Mouse (Mus musculus) heart, embryonic 16.5 days (tissue): ENCODE measurements around the gene Fmn2. TPM values are rescaled to one million over a fixed set of nuclear protein-coding genes. Genes with fewer than 3 reads are reported as not detected.

Source experiments
- ATAC-seq: fragments of 200-750 bp; cut with Nextera tagmentation; replicated peaks from 2 replicates; pipeline ENCODE4 v1.8.0; 2017; ENCODE audit warnings: moderate number of reproducible peaks; ENCODE audit not compliant: insufficient read depth, low FRiP score; ENCODE audit errors: extremely low read depth
- H3K27ac ChIP-seq: fragments of 300-500 bp; sonication (generic); 2 replicates; pipeline ENCODE4 v1.5.1; 2014; ENCODE audit warnings: mild to moderate bottlenecking, low read length, control low read depth, moderate library complexity
- H3K27me3 ChIP-seq: fragments of 300-500 bp; sonication (generic); 2 replicates; pipeline ENCODE4 v1.6.1; 2014; ENCODE audit warnings: low read length, mixed read lengths; ENCODE audit not compliant: control insufficient read depth, insufficient read depth
- H3K36me3 ChIP-seq: fragments of 300-500 bp; sonication (generic); 2 replicates; pipeline ENCODE4 v1.6.1; 2014; ENCODE audit not compliant: control insufficient read depth, insufficient read depth
- H3K4me1 ChIP-seq: fragments of 300-500 bp; sonication (generic); 2 replicates; pipeline ENCODE4 v1.6.1; 2014; ENCODE audit warnings: low read length, mixed read lengths; ENCODE audit not compliant: control insufficient read depth, insufficient read depth
- H3K4me2 ChIP-seq: fragments of 300-500 bp; sonication (generic); 2 replicates; pipeline ENCODE4 v1.6.1; 2014; ENCODE audit warnings: low read depth, mild to moderate bottlenecking, control low read depth, low read length
- H3K4me3 ChIP-seq: fragments of 300-500 bp; sonication (generic); 2 replicates; pipeline ENCODE4 v1.5.1; 2014; ENCODE audit warnings: mild to moderate bottlenecking, control low read depth, low read length
- H3K9ac ChIP-seq: fragments of 300-500 bp; sonication (generic); 2 replicates; pipeline ENCODE4 v1.6.1; 2014; ENCODE audit warnings: low read length, control low read depth
- H3K9me3 ChIP-seq: fragments of 300-500 bp; sonication (generic); replicated peaks from 2 replicates; pipeline ENCODE4 v1.6.1; 2016; ENCODE audit warnings: low read length; ENCODE audit not compliant: control insufficient read depth
- WGBS: fragments of 180-500 bp; shearing (Covaris S2); extraction: QIAGEN DNeasy Blood & Tissue Kit; methylation state at CpG from one replicate; pipeline ENCODE4 v1.1.7; 2014; 5-methylcytosine and 5-hydroxymethylcytosine counted together
- polyA plus RNA-seq: library from polyadenylated mRNA; unstranded; fragments of >200 nt; fragmentation: Nextera tagmentation; extraction: Ambion mirVana; gene quantifications from 2 replicates; pipeline ENCODE4 v1.2.1, GENCODE M21; 2015

The Fmn2 gene
- polyA plus RNA-seq, 1 experiment from 2014 or later, result 0.25 TPM

DNA sequence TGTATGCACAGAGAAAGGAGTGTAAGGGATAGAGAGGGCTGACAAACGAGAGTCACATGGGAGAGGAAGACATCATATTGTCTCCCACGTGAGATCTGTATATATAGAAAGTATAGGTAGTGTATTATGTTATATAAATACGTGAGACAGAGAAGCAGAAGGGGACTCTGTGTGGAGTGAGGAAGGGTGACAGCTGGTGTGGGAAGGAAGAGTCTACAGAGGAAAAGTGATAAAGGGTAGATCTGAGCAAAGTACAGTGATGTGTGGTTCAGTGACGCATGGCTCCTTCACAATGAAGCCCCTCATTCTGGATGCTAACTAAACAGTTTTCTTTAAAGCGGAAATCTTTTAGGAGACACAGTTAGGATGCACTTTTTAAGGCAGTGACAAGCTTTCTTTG lies 46.7 kb downstream of the Fmn2 start:
- 76% methylated on average over 5 of the region's 5 CpGs for WGBS
- Histone ChIP-seq H3K27me3 (no peaks in the 10 kb centered on the region), H3K27ac (no peak overlapping the region), H3K4me3 (no peak overlapping the region), H3K4me1 (no peaks in the 10 kb centered on the region), H3K9ac (no peak overlapping the region), H3K4me2 (no peak overlapping the region), H3K36me3 (no peaks in the 10 kb centered on the region), H3K9me3 (no peaks in the 10 kb centered on the region)
- no peak for ATAC-seq

DNA sequence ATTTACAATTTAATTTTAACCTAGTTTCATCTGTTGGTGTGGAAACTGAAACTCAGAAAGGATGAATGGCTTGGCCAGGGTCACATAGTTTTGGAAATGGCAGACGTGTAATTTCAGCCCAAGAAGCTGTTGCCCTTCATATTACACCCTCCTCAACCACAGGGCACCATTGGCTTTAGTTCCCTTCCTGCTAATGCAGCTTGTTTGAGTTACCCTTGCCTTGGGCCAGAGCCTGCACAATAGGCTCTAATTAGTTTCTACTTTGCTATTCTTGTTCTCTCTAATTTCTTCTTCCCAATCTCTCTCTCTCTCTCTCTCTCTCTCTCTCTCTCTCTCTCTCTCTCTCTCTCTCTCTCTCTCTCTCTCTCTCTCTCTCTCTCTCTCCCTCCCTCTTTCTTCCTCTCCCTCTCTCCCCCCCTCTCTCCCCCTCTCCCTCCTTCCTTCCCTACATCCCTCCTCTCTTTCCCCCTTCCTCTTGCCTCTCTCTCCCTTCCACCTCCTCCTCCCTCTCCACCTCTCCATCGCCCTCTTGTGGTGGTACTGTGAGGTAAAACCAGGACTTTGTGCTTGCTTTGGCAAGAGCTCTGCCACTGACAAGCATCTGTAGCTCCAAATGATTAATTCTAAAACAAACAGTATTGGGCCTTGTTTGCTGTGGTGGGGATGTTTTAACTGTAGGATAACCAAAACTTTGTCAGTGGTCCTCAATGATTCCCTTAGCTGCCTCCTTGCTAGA lies 51.8 kb downstream of the Fmn2 start:
- Histone ChIP-seq H3K36me3 (no peaks in the 10 kb centered on the region), H3K4me1 (no peaks in the 10 kb centered on the region; the same call in 1 of the 2 replicates), H3K9ac (no peak overlapping the region), H3K9me3 (no peaks in the 10 kb centered on the region), H3K4me2 (no peak overlapping the region), H3K27me3 (no peaks in the 10 kb centered on the region), H3K27ac (no peak overlapping the region), H3K4me3 (no peak overlapping the region)
- 29% methylated on average over 2 of the region's 2 CpGs for WGBS
- ATAC-seq, result no peak

DNA sequence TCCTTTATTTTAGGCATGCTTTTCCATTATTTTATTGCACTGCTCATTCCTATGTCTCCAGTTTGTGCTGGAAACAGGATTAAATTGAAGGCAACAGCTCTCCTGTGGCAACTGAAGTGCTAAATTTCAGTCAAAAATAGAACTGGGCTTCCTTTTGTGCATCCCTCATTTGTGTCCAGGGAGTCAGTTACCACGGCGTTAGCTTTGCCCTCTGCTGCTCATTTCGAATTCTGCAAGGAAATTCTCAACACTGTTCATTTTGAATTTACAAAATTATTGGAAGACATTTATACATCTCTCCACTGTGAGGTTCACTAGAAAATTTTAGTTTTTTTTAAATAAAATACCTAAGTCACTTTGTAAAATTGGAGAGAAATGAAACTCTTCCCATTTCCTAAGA lies 53.8 kb downstream of the Fmn2 start:
- no peaks in the 10 kb centered on the region for H3K27me3 ChIP-seq
- H3K4me2 ChIP-seq, result no peak overlapping the region
- H3K27ac ChIP-seq, result no peak overlapping the region
- 88% methylated on average over 3 of the region's 3 CpGs for WGBS
- no peak overlapping the region for H3K4me3 ChIP-seq
- no peaks in the 10 kb centered on the region; the same call in 1 of the 2 replicates for H3K4me1 ChIP-seq
- H3K9me3 ChIP-seq, result no peaks in the 10 kb centered on the region
- H3K36me3 ChIP-seq, result no peaks in the 10 kb centered on the region
- no peak overlapping the region for H3K9ac ChIP-seq
- ATAC-seq, result no peak

DNA sequence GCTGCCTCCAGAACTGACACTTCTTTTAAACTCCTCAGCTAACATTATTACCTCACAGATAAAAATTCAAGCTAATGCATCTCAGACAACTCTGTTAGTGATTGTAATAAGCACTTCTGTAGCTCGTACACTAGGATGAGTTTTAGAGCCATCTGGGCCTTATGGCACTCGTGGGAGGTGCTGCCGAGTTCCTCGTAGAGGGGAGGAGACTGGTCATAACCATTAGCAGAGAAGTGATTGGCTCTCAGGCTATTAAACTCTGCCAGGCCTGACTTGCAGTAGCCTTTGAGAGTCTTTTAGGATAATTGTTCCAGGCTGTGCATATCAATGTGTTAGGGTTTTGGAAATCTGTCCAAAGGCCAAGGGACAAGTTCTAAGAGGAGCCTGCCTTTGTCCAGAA lies 55.6 kb downstream of the Fmn2 start:
- no peak overlapping the region for H3K27ac ChIP-seq
- no peaks in the 10 kb centered on the region; the same call in 1 of the 2 replicates for H3K4me1 ChIP-seq
- no peaks in the 10 kb centered on the region for H3K36me3 ChIP-seq
- 62% methylated on average over 4 of the region's 4 CpGs for WGBS
- no peak for ATAC-seq
- no peaks in the 10 kb centered on the region for H3K27me3 ChIP-seq
- H3K9ac ChIP-seq, result no peak overlapping the region
- H3K4me2 ChIP-seq, result no peak overlapping the region
- no peaks in the 10 kb centered on the region for H3K9me3 ChIP-seq
- H3K4me3 ChIP-seq, result no peak overlapping the region

DNA sequence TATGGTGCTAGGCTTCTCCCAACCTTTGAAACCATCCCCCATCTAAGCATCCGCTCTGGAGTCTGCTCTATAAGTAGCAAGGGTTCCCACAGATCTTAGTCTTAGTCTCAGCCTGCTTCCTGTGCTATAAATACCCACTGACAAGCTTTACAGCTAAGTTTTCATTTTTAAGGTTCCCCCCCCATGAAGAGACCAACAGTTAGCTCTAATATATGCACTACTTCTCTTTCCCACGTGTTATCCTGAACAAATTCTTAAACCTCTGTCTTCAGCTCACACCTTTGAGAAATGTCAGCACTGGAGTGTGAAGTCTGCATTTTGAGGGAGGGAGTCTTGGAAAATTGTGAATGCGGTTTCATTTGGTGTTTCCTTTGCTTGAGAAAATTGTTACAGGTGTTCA lies 56.2 kb downstream of the Fmn2 start:
- no peak for ATAC-seq

DNA sequence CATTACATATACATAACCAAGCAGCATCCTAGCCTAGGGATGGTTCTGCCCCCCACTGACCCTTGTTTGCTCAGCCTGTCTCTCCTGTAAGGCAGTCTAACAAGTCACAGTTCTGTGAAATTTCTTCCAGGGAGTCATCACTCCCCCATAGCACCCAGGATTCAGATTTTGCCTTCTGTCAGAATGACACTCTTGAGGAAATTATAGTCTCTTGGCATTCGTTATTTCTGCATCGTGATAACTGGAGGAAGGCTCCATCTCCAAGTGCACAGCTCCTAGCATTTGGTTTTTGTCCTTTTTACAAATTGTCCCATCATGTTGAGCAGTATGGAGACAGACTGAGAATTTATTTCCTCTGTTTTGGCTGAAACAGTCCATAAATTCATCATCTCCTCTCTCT lies 56.9 kb downstream of the Fmn2 start:
- no peaks in the 10 kb centered on the region for H3K27me3 ChIP-seq
- no peak overlapping the region for H3K4me2 ChIP-seq
- H3K9me3 ChIP-seq, result no peaks in the 10 kb centered on the region
- no peak overlapping the region for H3K9ac ChIP-seq
- no peaks in the 10 kb centered on the region for H3K36me3 ChIP-seq
- H3K27ac ChIP-seq, result no peak overlapping the region
- ATAC-seq, result no peak
- H3K4me1 ChIP-seq, result no peaks in the 10 kb centered on the region; the same call in 1 of the 2 replicates
- no peak overlapping the region for H3K4me3 ChIP-seq
- WGBS, result 87% methylated on average over 2 of the region's 2 CpGs

More for the DNA sequence above, 56.2 kb downstream of the Fmn2 start:
- Histone ChIP-seq H3K36me3 (no peaks in the 10 kb centered on the region), H3K9ac (no peak overlapping the region), H3K9me3 (no peaks in the 10 kb centered on the region), H3K4me1 (no peaks in the 10 kb centered on the region; the same call in 1 of the 2 replicates), H3K27me3 (no peaks in the 10 kb centered on the region), H3K4me2 (no peak overlapping the region), H3K27ac (no peak overlapping the region), H3K4me3 (no peak overlapping the region)
- WGBS, result 43% methylated on average over 3 of the region's 3 CpGs

DNA sequence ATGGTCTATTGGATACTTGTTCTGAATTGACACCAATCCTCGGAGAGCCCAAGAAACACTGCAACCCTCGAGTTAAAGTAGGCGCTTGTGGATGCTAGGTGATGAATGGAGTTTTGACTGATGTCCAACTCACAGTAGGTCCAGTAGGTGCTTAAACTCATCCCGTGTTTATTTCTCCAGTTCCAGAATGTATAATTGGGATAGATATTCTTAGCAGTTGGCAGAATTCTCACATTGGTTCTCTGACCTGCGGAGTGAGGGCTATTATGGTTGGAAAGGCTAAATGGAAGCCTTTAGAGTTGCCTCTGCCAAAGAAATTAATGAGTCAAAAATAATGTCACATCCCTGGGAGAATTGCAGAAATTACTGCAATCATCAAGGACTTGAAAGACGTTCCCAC lies 62.9 kb downstream of the Fmn2 start:
- ATAC-seq, result no peak
- no peak overlapping the region for H3K9ac ChIP-seq
- no peak overlapping the region for H3K27ac ChIP-seq
- WGBS, result 80% methylated on average over 6 of the region's 6 CpGs
- no peak overlapping the region for H3K4me3 ChIP-seq
- H3K27me3 ChIP-seq, result no peaks in the 10 kb centered on the region
- H3K36me3 ChIP-seq, result no peaks in the 10 kb centered on the region
- no peak overlapping the region for H3K4me2 ChIP-seq
- H3K4me1 ChIP-seq, result no peaks in the 10 kb centered on the region
- no peaks in the 10 kb centered on the region for H3K9me3 ChIP-seq

DNA sequence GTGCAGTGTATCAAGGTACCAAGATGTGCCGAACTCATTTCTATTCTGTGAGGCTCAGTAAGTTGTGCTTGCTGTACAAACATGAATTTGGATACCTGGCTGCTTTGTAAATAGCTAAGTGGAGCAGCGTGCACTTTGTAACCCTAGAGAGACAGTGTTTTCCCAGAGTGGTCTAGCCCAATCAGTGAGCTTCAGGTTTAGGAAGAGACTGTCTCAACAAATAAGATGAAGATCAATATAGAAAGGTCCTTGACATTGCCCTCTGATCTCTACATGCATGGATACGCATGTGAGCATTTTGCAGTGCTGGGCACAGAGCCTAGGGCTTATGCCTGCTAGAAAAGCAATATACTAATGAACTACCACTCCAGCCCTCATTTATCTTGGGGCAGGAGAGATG lies 67.0 kb downstream of the Fmn2 start:
- 85% methylated on average over 3 of the region's 3 CpGs for WGBS
- H3K9ac ChIP-seq, result no peak overlapping the region
- H3K4me1 ChIP-seq, result no peaks in the 10 kb centered on the region
- H3K4me3 ChIP-seq, result no peak overlapping the region
- no peak overlapping the region for H3K4me2 ChIP-seq
- H3K36me3 ChIP-seq, result no peaks in the 10 kb centered on the region
- no peak for ATAC-seq
- no peaks in the 10 kb centered on the region for H3K9me3 ChIP-seq
- H3K27ac ChIP-seq, result no peak overlapping the region
- H3K27me3 ChIP-seq, result no peaks in the 10 kb centered on the region

DNA sequence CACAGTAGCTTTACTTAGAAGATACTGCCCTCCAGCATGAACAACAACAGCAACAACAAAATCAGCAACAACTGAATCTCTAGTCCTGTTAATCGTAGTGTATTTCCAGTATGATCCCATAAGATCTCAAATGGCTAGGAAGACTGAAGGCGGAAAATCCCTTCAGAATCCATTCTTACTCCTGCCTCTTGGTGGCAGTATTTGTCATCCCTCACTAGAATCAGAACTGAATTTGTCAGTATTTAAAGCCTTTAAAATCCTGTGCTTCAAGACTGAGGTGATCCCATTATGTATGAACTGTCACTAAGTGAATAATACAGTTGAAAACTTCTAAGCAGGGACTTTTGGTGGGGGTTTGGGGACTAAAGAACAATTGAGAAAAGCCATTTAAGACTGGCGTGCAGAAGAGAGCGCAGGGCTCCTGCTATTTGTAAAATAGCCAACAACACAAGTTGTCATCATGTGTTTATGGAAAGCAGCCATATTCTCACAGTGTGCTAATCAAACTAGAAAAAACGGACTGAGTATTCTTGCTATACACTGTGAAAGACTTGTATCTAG lies 90.9 kb downstream of the Fmn2 start:
- no peak overlapping the region for H3K27ac ChIP-seq

More for the DNA sequence above, 90.9 kb downstream of the Fmn2 start:
- no peak overlapping the region for H3K9ac ChIP-seq
- no peak for ATAC-seq
- H3K4me1 ChIP-seq, result no peaks in the 10 kb centered on the region
- no peak overlapping the region for H3K4me3 ChIP-seq
- H3K36me3 ChIP-seq, result no peaks in the 10 kb centered on the region
- no peaks in the 10 kb centered on the region for H3K27me3 ChIP-seq
- 53% methylated on average over 5 of the region's 5 CpGs for WGBS
- H3K4me2 ChIP-seq, result no peak overlapping the region
- H3K9me3 ChIP-seq, result no peaks in the 10 kb centered on the region
